Mouse (Mus musculus) cortical plate, adult 2 months (tissue): Measurements from ENCODE around the gene Ldhd.

Experiments
- CTCF ChIP-seq: fragments of 200-500 bp; IDR thresholded peaks from 2 replicates; pipeline ENCODE4 v1.5.1; 2011; ENCODE audit warnings: mild to moderate bottlenecking, control low read depth, low read length; ENCODE audit not compliant: insufficient read depth; ENCODE audit errors: extremely low read depth
- POLR2A ChIP-seq: fragments of 200-500 bp; IDR thresholded peaks from 2 replicates; pipeline ENCODE4 v1.6.1; 2011; ENCODE audit warnings: mild to moderate bottlenecking, low read length, control low read depth; ENCODE audit not compliant: insufficient read depth; ENCODE audit errors: extremely low read depth

DNA sequence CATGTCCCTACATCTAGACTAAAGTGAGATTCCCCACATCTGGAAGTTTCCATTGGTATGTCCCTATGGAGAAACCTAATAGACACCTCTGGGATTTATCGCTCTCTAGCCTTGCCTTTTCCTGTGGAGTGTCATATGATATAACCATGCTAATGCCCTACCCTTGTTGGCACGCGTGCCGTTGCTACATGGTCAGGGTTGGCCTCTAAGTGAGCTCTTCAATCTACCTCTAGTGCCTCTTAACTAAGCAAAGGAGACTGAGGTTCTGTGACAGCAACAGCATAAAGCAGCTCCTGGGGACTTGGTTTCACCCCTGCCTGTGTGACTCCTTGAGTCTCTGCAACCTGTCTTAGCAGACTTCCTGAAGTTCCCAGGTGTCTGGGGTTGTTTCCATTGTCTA, 11.9 kb downstream of the Ldhd start:
- TF ChIP-seq CTCF (no peak), POLR2A (no peak)
